Mouse (Mus musculus) thymus, adult 18-20 months (tissue): Measurements from ENCODE around the gene Ostn.
"Not testable (repeated sequence)": the region's sequence is repeated elsewhere in the genome, so short reads cannot be mapped to it uniquely, and the experiment has no call there.

Experiments
- DNase-seq, 2 experiments: peaks; one replicate each; pipeline ENCODE4 v3.0.0; 2022; ENCODE audit warnings: mixed read lengths in 2 of 2

Gene Ostn

GRCm38 (mm10) chr16:27307189-27307588 lies at the start of gene Ostn:
Gene Ostn, plus strand, starts transcription at chr16:27307489.
- not testable (repeated sequence) for DNase-seq

GRCm38 (mm10) chr16:27268748-27269147 lies 38.5 kb upstream of the Ostn start:
- no peak for DNase-seq

DNA sequence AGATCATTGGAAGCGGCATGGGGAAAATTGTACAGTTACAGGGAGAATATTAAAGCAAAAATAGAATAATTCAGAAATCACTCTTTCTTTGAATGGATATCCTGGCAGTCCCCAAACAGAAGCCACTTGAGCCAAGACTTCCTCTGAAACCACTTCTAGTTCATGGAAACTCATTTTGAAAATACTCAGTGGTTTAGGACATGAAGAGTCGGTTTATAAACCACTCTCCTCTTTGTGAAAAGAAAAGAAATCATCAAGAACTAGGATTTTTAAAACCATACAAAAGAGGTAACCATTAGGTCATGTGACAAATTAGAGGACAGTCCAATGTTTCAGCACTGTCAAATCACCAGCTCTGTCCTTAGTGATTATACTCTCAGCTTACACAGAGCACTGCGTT lies 19.9 kb upstream of the Ostn start:
- DNase-seq = no peak

GRCm38 (mm10) chr16:27296508-27296907 lies 10.8 kb upstream of the Ostn start:
- DNase-seq = no peak

DNA sequence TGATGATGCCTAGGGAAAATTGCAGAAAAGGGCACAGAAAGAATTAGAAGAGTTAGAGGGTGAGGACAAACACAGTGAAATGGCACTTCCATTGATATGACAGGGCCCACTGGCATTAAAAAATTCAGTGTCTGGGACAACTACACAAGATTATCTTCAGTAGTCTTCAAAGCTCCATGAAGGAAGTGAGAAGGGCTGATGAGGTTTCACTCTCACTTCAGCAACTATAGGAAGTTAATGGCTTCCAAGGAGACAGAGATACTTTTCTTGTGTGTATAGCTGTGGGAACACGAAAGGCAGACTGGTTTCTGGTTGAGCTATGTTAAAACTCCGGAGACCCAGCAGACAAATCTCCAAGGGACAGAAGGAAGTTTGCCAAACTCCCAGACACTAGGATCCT lies 10.4 kb upstream of the Ostn start:
- DNase-seq = no peak

GRCm38 (mm10) chr16:27319099-27319498 lies 11.8 kb downstream of the Ostn start:
- no peak for DNase-seq

GRCm38 (mm10) chr16:27322047-27322446 lies 14.8 kb downstream of the Ostn start:
- no peak for DNase-seq

GRCm38 (mm10) chr16:27326463-27326862 lies 19.2 kb downstream of the Ostn start:
- DNase-seq = no peak

DNA sequence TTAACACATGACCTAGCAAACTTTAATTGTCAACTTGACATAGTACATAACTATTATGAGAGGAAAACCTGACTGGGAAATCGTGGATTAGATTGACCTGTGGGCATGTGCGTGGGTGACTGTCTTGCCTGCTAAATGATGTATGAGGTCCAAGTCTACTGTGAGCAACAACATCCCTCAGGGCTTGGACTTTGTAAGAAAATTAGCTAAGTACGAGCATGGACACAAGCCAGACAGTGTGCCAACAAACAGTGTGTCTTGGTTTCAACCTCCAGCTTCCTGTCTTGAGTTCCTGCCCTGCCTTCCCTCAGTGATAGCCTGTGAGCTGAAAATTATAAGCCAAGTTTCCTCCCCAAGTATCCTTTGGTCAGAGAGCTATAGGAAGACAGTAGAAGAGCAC lies 40.2 kb downstream of the Ostn start:
- no peak for DNase-seq

DNA sequence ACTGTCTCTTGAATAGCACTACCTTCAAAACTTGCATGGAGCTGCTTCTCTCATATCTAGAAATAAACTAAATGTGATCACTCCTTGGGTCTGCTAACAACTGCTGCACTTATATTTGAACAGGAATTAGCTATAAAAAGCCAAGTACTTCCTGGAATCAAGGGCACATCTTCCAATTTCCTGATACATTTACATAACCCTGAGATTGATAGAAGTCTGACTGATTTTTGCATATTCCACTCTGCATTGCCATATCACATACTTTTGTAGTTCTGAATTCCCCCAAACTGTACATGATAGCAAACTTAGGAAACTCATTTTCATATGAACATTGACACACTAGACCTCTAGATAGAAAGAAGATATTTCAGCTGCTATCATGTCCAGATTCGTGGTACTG lies 41.1 kb downstream of the Ostn start:
- no peak for DNase-seq

DNA sequence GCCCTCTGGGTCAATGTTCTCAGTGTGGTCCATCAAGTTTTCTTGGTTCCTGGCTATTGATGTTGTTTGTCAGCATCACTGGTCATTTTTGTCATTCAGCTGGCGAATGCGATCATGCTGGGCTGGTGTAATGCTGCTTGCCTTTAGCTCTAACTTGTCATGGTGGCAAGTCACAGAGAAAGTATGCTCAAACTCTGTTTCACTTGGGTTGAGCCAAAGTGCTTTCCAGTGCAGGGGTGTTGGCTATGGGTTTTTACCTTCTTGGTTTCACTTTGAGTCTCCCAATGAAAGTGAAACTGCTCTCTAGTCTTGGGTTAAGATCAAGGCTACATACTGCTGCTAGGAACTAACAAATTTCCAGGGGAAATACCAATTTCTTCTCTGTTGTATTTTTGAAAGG lies 41.9 kb downstream of the Ostn start:
- no peak for DNase-seq

DNA sequence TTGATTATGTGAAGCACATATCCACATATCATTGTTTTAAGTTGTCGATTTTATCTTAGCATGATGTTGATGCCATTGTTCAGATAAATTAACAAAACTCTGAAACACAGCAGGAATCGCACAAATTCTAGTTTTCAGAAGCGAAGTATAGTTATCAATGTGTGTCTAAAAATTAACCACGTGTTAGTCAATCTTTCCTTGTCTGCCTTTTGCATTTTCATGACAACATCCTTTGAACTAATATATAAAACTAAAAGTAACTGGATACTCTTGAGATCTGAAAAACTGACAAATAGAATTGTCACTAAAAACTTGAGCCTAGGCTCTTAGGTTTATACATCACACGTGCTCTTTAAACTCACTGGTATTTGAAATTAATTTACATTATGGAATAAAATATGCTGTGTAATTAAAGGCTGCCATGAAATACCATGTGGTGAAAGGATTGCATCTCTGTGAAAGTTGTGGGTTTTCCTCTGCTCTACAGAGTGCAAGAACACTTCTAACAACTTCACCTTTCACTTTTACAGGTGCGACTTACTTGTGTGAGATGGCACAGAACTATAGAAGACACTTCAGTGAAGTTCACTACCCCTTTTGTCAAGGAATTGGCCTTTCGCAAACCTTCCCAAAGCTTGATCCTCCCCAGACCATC lies 42.7 kb downstream of the Ostn start:
- DNase-seq = no peak

GRCm38 (mm10) chr16:27354464-27354863 lies 47.2 kb downstream of the Ostn start:
- no peak for DNase-seq

DNA sequence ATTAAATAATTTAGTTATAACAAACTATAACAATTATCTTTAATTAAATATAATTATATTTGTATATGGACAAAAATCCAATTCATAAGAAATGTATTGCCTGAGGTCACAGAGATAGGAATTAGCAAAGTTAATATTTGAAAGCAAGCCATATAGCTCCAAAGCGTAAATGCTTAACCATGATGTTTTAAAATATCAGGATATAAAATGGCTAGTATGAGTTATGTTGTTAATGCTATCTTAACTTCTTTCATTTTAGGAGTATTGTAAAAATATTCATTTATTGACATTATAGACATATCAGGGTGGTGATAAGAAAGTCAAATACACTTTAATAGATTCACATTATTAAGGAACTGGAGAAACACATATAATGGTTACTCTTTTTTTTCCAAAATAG lies 52.8 kb downstream of the Ostn start:
- DNase-seq = no peak

GRCm38 (mm10) chr16:27370191-27370590 lies 62.9 kb downstream of the Ostn start, which contains the start of gene Uts2b:
Gene Uts2b, minus strand, starts transcription at chr16:27370239.
- DNase-seq = no peak

GRCm38 (mm10) chr16:27370700-27371099 lies 63.4 kb downstream of the Ostn start:
- no peak for DNase-seq

GRCm38 (mm10) chr16:27374139-27374538 lies 66.8 kb downstream of the Ostn start:
- DNase-seq = no peak

DNA sequence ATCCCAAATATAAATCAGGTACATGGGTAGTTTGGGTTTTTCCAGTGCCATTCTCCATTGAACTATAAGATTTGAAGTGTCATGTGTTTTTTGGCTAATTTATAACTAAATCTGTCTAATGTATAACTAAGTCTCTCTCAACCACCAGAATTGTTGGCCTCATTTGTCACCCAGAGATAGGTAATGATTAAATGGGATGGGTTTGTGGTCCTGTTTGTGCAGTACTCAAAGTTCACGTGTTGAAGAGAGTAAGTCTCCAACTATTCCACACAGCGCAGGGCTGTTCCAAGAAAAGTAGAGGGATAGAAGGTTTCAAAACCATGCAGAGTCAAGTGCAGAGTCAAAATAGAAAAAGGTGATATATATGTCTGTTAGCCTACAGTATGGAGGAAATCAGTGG lies 68.0 kb downstream of the Ostn start:
- DNase-seq = no peak

- DNase-seq = no peak
Observed at GRCm38 (mm10) chr16:27376556-27376955, 69.3 kb downstream of the Ostn start.

GRCm38 (mm10) chr16:27382217-27382616 lies 74.9 kb downstream of the Ostn start:
- no peak for DNase-seq

DNA sequence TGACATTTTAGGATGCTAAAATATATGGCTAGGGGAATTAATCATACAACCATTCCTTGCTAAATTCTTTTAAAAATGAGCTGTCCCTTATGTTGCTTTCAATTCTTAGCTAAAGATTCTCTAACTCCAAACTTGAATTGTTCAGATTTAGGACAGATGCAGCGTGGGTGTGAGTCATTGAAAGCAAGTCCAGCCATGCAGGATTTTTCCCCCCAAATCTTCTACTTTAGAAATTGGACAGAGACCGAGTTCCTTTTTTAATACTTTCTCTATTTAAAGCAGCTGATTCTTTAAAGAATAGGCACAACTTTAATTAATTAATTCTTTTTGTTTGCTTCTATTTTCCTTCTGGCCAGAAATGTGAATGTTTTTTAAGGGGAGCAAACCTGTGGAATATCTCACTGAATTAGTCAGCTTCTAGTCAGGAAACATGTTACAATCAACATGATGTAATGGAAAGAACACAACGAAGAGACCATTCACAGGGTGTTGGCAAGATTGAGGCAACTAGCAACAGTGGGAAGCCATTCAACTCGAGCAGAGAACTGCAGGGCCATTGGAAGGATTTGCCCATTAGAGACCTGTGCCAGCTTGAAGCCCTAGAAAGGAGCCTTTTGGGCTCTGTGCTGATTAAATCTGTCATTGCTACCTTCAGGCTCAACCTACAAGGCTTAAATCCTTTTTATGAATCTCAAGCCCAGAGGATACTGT lies 77.8 kb downstream of the Ostn start:
- no peak for DNase-seq

- no peak for DNase-seq
Observed at GRCm38 (mm10) chr16:27385649-27386048, 78.4 kb downstream of the Ostn start.

GRCm38 (mm10) chr16:27386850-27387407 lies 79.6 kb downstream of the Ostn start:
- DNase-seq = no peak
